Mouse (Mus musculus) bone marrow, adult 2 months (tissue): ENCODE data around the gene Bmp5.

Experiments
- CTCF ChIP-seq: fragments of 200-500 bp; IDR thresholded peaks from 2 replicates; pipeline ENCODE4 v1.5.1; 2011; ENCODE audit warnings: low read length, control low read depth; ENCODE audit not compliant: control insufficient read depth, insufficient read depth
- POLR2A ChIP-seq: fragments of 200-500 bp; IDR thresholded peaks from 2 replicates; pipeline ENCODE4 v1.6.1; 2011; ENCODE audit warnings: low read depth, mild to moderate bottlenecking, control low read depth, low read length, borderline replicate concordance; ENCODE audit not compliant: control insufficient read depth

- TF ChIP-seq POLR2A (no peak), CTCF (no peak)
Measured at GRCm38 (mm10) chr9:75818400-75818799, 43.2 kb downstream of the Bmp5 start.
